Comparison of ENCODE assay signal across 11 mouse cellular contexts in genomic region chr7:99401373-99401772, GRCm38 (mm10). TPM values are rescaled to one million over a fixed set of nuclear protein-coding genes. Genes with fewer than 3 reads are reported as not detected.
DNase-seq lines count a peak whose midpoint lies in the region; ATAC-seq and TF ChIP-seq lines count a peak whose summit lies in the region.
"Had no signal": no experiment of that assay in that cellular context is flagged by ENCODE, and none has a peak within 500 bp of the region (broad histone marks: within the 10 kb centered on the region; RNA-seq: fewer than 3 reads in every experiment).

No protein-coding gene starts in this region.

- H3K27me3 ChIP-seq in heart, embryonic 14.5 days (ENCODE audit: control insufficient read depth, insufficient read depth, low read length), result no peaks in the 10 kb centered on the region
- no peaks in the 10 kb centered on the region for H3K27me3 ChIP-seq in midbrain, embryonic 10.5 days (ENCODE audit: low read depth, poor library complexity, severe bottlenecking)
- no peaks in the 10 kb centered on the region for H3K27me3 ChIP-seq in midbrain, embryonic 15.5 days (replicated peaks)
- no peaks in the 10 kb centered on the region for H3K27me3 ChIP-seq in intestine, embryonic 16.5 days (replicated peaks; ENCODE audit: control insufficient read depth, insufficient read depth, low read length)
- H3K27me3 ChIP-seq in stomach, postnatal 0 days (ENCODE audit: control insufficient read depth, insufficient read depth, low read length), result no peaks in the 10 kb centered on the region
- H3K27me3 ChIP-seq in hindbrain, embryonic 16.5 days (replicated peaks; ENCODE audit: control insufficient read depth, insufficient read depth, low read length), result no peaks in the 10 kb centered on the region

- H3K4me3 ChIP-seq in heart, embryonic 14.5 days (ENCODE audit: control insufficient read depth in 1 of 2, insufficient read depth in 1 of 2, low read depth in 1 of 2, low read length in 2 of 2), result no peak overlapping the region
- H3K4me3 ChIP-seq in midbrain, embryonic 10.5 days, result no peak overlapping the region
- no peak overlapping the region for H3K4me3 ChIP-seq in midbrain, embryonic 15.5 days
- H3K4me3 ChIP-seq in intestine, embryonic 16.5 days (ENCODE audit: low read length), result no peak overlapping the region
- H3K4me3 ChIP-seq in stomach, postnatal 0 days (ENCODE audit: low read depth, low read length), result no peak overlapping the region
- H3K4me3 ChIP-seq in hindbrain, embryonic 16.5 days (ENCODE audit: low read length), result no peak overlapping the region

- no peak for TF ChIP-seq EP300 in stomach, postnatal 0 days (optimal IDR thresholded peaks at IDR 0.05)

- no peaks in the 10 kb centered on the region for H3K9me3 ChIP-seq in heart, embryonic 14.5 days (ENCODE audit: control insufficient read depth, low read length)
- H3K9me3 ChIP-seq in midbrain, embryonic 10.5 days (replicated peaks), result no peaks in the 10 kb centered on the region
- H3K9me3 ChIP-seq in midbrain, embryonic 15.5 days, result no peaks in the 10 kb centered on the region
- H3K9me3 ChIP-seq in intestine, embryonic 16.5 days (ENCODE audit: control insufficient read depth, low read length), result no peaks in the 10 kb centered on the region
- H3K9me3 ChIP-seq in stomach, postnatal 0 days (ENCODE audit: control insufficient read depth, low read length), result no peaks in the 10 kb centered on the region
- no peaks in the 10 kb centered on the region for H3K9me3 ChIP-seq in hindbrain, embryonic 16.5 days (ENCODE audit: control insufficient read depth, low read length)

- ATAC-seq in heart, embryonic 14.5 days (ENCODE audit: insufficient number of reproducible peaks, insufficient read depth, low FRiP score, low read depth), result peak; percentile 44; the same call in 1 of the 2 replicates
- no peak for ATAC-seq in midbrain, embryonic 15.5 days (replicated peaks)
- no peak for ATAC-seq in intestine, embryonic 16.5 days
- peak; percentile 44; the same call in 1 of the 2 replicates for ATAC-seq in stomach, postnatal 0 days (ENCODE audit: low FRiP score, low TSS enrichment)
- ATAC-seq in hindbrain, embryonic 16.5 days, result no peak
- ATAC-seq: inflammation-experienced regulatory T-cells, adult 6 months had no signal

- peaks cover 17% of the 10 kb centered on the region for H3K36me3 ChIP-seq in heart, embryonic 14.5 days (ENCODE audit: control insufficient read depth, insufficient read depth, low read length)
- H3K36me3 ChIP-seq in midbrain, embryonic 10.5 days, result peaks cover 12% of the 10 kb centered on the region
- H3K36me3 ChIP-seq in midbrain, embryonic 15.5 days (replicated peaks), result peaks cover 8% of the 10 kb centered on the region; the same call in 1 of the 2 replicates
- H3K36me3 ChIP-seq in intestine, embryonic 16.5 days (ENCODE audit: control insufficient read depth, insufficient read depth, low read length), result peaks cover 4% of the 10 kb centered on the region; the same call in 1 of the 2 replicates
- H3K36me3 ChIP-seq in stomach, postnatal 0 days (ENCODE audit: control insufficient read depth, insufficient read depth, low read length), result no peaks in the 10 kb centered on the region
- H3K36me3 ChIP-seq in hindbrain, embryonic 16.5 days (ENCODE audit: control insufficient read depth, insufficient read depth, low read length), result peaks cover 2% of the 10 kb centered on the region; the same call in 1 of the 2 replicates

- WGBS in heart, embryonic 14.5 days, result 43% methylated on average over 8 of the region's 8 CpGs
- 85% methylated on average over 8 of the region's 8 CpGs for WGBS in midbrain, embryonic 10.5 days
- 81% methylated on average over 8 of the region's 8 CpGs for WGBS in midbrain, embryonic 15.5 days
- 54% methylated on average over 8 of the region's 8 CpGs for WGBS in intestine, embryonic 16.5 days
- 36% methylated on average over 8 of the region's 8 CpGs for WGBS in stomach, postnatal 0 days
- 85% methylated on average over 8 of the region's 8 CpGs for WGBS in hindbrain, embryonic 16.5 days

- no peak for DNase-seq in heart, adult 18-20 months
- DNase-seq in midbrain, embryonic 10.5 days (ENCODE audit: low spot score), result no peak
- DNase-seq in stomach, postnatal 0 days (ENCODE audit: low spot score), result no peak
- DNase-seq in adrenal gland, adult 18-20 months (ENCODE audit: low spot score in 2 of 2), result no peak
- DNase-seq: cerebellum, postnatal 14 days; gastrocnemius, postnatal 14 days had no signal

- no peak for TF ChIP-seq CTCF in stomach, postnatal 0 days (IDR thresholded peaks at IDR 0.05; ENCODE audit: low read depth)

- H3K4me2 ChIP-seq in heart, embryonic 14.5 days (ENCODE audit: low read length), result no peak overlapping the region
- H3K4me2 ChIP-seq in midbrain, embryonic 15.5 days, result no peak overlapping the region
- no peak overlapping the region for H3K4me2 ChIP-seq in intestine, embryonic 16.5 days (ENCODE audit: low read depth, low read length)
- H3K4me2 ChIP-seq in stomach, postnatal 0 days (replicated peaks; ENCODE audit: low read depth), result no peak overlapping the region
- H3K4me2 ChIP-seq in hindbrain, embryonic 16.5 days (ENCODE audit: low read length), result no peak overlapping the region

- H3K9ac ChIP-seq in heart, embryonic 14.5 days (ENCODE audit: low read length), result no peak overlapping the region
- H3K9ac ChIP-seq in midbrain, embryonic 15.5 days, result no peak overlapping the region
- H3K9ac ChIP-seq in intestine, embryonic 16.5 days (ENCODE audit: low read depth, low read length), result no peak overlapping the region
- H3K9ac ChIP-seq in stomach, postnatal 0 days (ENCODE audit: low read length), result no peak overlapping the region
- no peak overlapping the region for H3K9ac ChIP-seq in hindbrain, embryonic 16.5 days (ENCODE audit: low read depth, low read length)

- H3K27ac ChIP-seq in heart, embryonic 14.5 days (replicated peaks in 1 of 2; ENCODE audit: control insufficient read depth in 1 of 2, insufficient read depth in 1 of 2, low read depth in 2 of 2, low read length in 2 of 2), result no peak overlapping the region
- peak overlapping the region; percentile 49; the same call in 1 of the 2 replicates for H3K27ac ChIP-seq in midbrain, embryonic 10.5 days (replicated peaks)
- H3K27ac ChIP-seq in midbrain, embryonic 15.5 days, result no peak overlapping the region
- H3K27ac ChIP-seq in intestine, embryonic 16.5 days (ENCODE audit: low read length), result peak overlapping the region; percentile 23; the same call in 1 of the 2 replicates
- 0 out of 2 replicates have a peak overlapping the region, but pooled peaks have one; percentile 18 for H3K27ac ChIP-seq in stomach, postnatal 0 days (replicated peaks)
- no peak overlapping the region for H3K27ac ChIP-seq in hindbrain, embryonic 16.5 days (ENCODE audit: low read depth, low read length)

- peaks cover 18 to 26% of the 10 kb centered on the region in 2 experiments for H3K4me1 ChIP-seq in heart, embryonic 14.5 days (ENCODE audit: control insufficient read depth in 2 of 2, insufficient read depth in 2 of 2, low read length in 2 of 2)
- peaks cover 56% of the 10 kb centered on the region for H3K4me1 ChIP-seq in midbrain, embryonic 10.5 days
- peaks cover 4% of the 10 kb centered on the region; the same call in 1 of the 2 replicates for H3K4me1 ChIP-seq in midbrain, embryonic 15.5 days
- peaks cover 41% of the 10 kb centered on the region for H3K4me1 ChIP-seq in intestine, embryonic 16.5 days (ENCODE audit: control insufficient read depth, insufficient read depth, low read length)
- no peaks in the 10 kb centered on the region for H3K4me1 ChIP-seq in stomach, postnatal 0 days (replicated peaks; ENCODE audit: control insufficient read depth, insufficient read depth)
- H3K4me1 ChIP-seq in hindbrain, embryonic 16.5 days (ENCODE audit: control insufficient read depth, insufficient read depth, low read depth, low read length), result peaks cover 4% of the 10 kb centered on the region

RNA-seq across cellular contexts. Expression of gene Gdpd5, which starts 20.2 kb away (rescaled TPM):
- polyA plus RNA-seq in heart, embryonic 14.5 days (2014; fragmentation: Nextera tagmentation; extraction: Ambion mirVana), result 24.9 and 25.5 TPM in 2 replicates
- 10 to 100 TPM; 21.9 to 27.0 TPM for total RNA-seq in heart, adult 18-20 months (2021)
- 23.5 and 28.2 TPM in 2 replicates for polyA plus RNA-seq in midbrain, embryonic 10.5 days (2016; fragmentation: Nextera tagmentation; extraction: Ambion mirVana)
- polyA plus RNA-seq in midbrain, embryonic 15.5 days (2015; fragmentation: Nextera tagmentation; extraction: Ambion mirVana), result 51.8 and 53.3 TPM in 2 replicates
- 17.1 and 17.5 TPM in 2 replicates for polyA plus RNA-seq in intestine, embryonic 16.5 days (2015; fragmentation: Nextera tagmentation; extraction: Ambion mirVana)
- 8.1 and 9.1 TPM in 2 replicates for polyA plus RNA-seq in stomach, postnatal 0 days (2015; fragmentation: Nextera tagmentation; extraction: Ambion mirVana)
- 1 to 10 TPM; 5.4 to 7.5 TPM for total RNA-seq in adrenal gland, adult 18-20 months (2021)
- 36.9 and 43.8 TPM in 2 replicates for polyA plus RNA-seq in hindbrain, embryonic 16.5 days (2015; fragmentation: Nextera tagmentation; extraction: Ambion mirVana)

RNA-seq across cellular contexts. Expression of gene Serpinh1, which starts 48.3 kb away (rescaled TPM):
- 401 and 427 TPM in 2 replicates for polyA plus RNA-seq in heart, embryonic 14.5 days (2014; fragmentation: Nextera tagmentation; extraction: Ambion mirVana)
- total RNA-seq in heart, adult 18-20 months (2021), result 100 to 1,000 TPM; 200 to 293 TPM
- 789 and 882 TPM in 2 replicates for polyA plus RNA-seq in midbrain, embryonic 10.5 days (2016; fragmentation: Nextera tagmentation; extraction: Ambion mirVana)
- polyA plus RNA-seq in midbrain, embryonic 15.5 days (2015; fragmentation: Nextera tagmentation; extraction: Ambion mirVana), result 235 and 259 TPM in 2 replicates
- polyA plus RNA-seq in intestine, embryonic 16.5 days (2015; fragmentation: Nextera tagmentation; extraction: Ambion mirVana), result 903 and 983 TPM in 2 replicates
- 331 and 433 TPM in 2 replicates for polyA plus RNA-seq in stomach, postnatal 0 days (2015; fragmentation: Nextera tagmentation; extraction: Ambion mirVana)
- total RNA-seq in adrenal gland, adult 18-20 months (2021), result 100 to 1,000 TPM; 244 to 442 TPM
- 261 and 355 TPM in 2 replicates for polyA plus RNA-seq in hindbrain, embryonic 16.5 days (2015; fragmentation: Nextera tagmentation; extraction: Ambion mirVana)
- polyA plus RNA-seq: inflammation-experienced regulatory T-cells, adult 6 months had no signal

Comparison
In these comparisons a context has a peak if more than half of its experiments do, and no peak if none do; other contexts are left out.
1. H3K27ac ChIP-seq: peak in midbrain, embryonic 10.5 days (single experiment), intestine, embryonic 16.5 days (single experiment) and stomach, postnatal 0 days (single experiment); none in heart, embryonic 14.5 days (0 of 2), midbrain, embryonic 15.5 days (single experiment) and hindbrain, embryonic 16.5 days (single experiment).
2. ATAC-seq: peak in heart, embryonic 14.5 days (single experiment) and stomach, postnatal 0 days (single experiment); none in midbrain, embryonic 15.5 days (single experiment), intestine, embryonic 16.5 days (single experiment) and hindbrain, embryonic 16.5 days (single experiment).